8 mouse cellular contexts compared by ENCODE assay signal in genomic region chr7:59230304-59230703, GRCm38 (mm10). TPM values are rescaled to one million over a fixed set of nuclear protein-coding genes. Genes with fewer than 3 reads are reported as not detected.
DNase-seq lines count a peak whose midpoint lies in the region; ATAC-seq and TF ChIP-seq lines count a peak whose summit lies in the region.

No protein-coding gene starts in this region.

- peaks cover 12% of the 10 kb centered on the region for H3K4me1 ChIP-seq in lung, embryonic 16.5 days (replicated peaks; ENCODE audit: control insufficient read depth, insufficient read depth, low read length)
- no peaks in the 10 kb centered on the region; the same call in 1 of the 2 replicates for H3K4me1 ChIP-seq in forebrain, embryonic 11.5 days (replicated peaks; ENCODE audit: control insufficient read depth, insufficient read depth, low read length)
- H3K4me1 ChIP-seq in limb, embryonic 14.5 days (ENCODE audit: control insufficient read depth, insufficient read depth, low read length): 0 out of 2 replicates have a peak, but pooled peaks cover 3% of the 10 kb centered on the region
- peaks cover 7% of the 10 kb centered on the region; the same call in 1 of the 2 replicates for H3K4me1 ChIP-seq in stomach, embryonic 14.5 days (ENCODE audit: control insufficient read depth, insufficient read depth, low read length)

- H3K27ac ChIP-seq in lung, embryonic 16.5 days (ENCODE audit: low read length): no peak overlapping the region
- no peak overlapping the region for H3K27ac ChIP-seq in forebrain, embryonic 11.5 days (ENCODE audit: low read depth, low read length)
- no peak overlapping the region for H3K27ac ChIP-seq in limb, embryonic 14.5 days (replicated peaks; ENCODE audit: low read depth, low read length)
- H3K27ac ChIP-seq in stomach, embryonic 14.5 days (ENCODE audit: low read length): no peak overlapping the region

- 23% methylated on average over 4 of the region's 4 CpGs for WGBS in lung, embryonic 16.5 days
- 69% methylated on average over 4 of the region's 4 CpGs for WGBS in forebrain, embryonic 11.5 days
- WGBS in limb, embryonic 14.5 days: 51% methylated on average over 4 of the region's 4 CpGs
- 44% methylated on average over 4 of the region's 4 CpGs for WGBS in stomach, embryonic 14.5 days

- H3K9me3 ChIP-seq in lung, embryonic 16.5 days (ENCODE audit: control insufficient read depth, low read length): no peaks in the 10 kb centered on the region
- no peaks in the 10 kb centered on the region for H3K9me3 ChIP-seq in forebrain, embryonic 11.5 days (ENCODE audit: control insufficient read depth, low read length)
- H3K9me3 ChIP-seq in limb, embryonic 14.5 days (ENCODE audit: control insufficient read depth, low read length): no peaks in the 10 kb centered on the region
- no peaks in the 10 kb centered on the region for H3K9me3 ChIP-seq in stomach, embryonic 14.5 days (ENCODE audit: control insufficient read depth, low read depth, low read length)

- no peaks in the 10 kb centered on the region for H3K27me3 ChIP-seq in lung, embryonic 16.5 days (ENCODE audit: control insufficient read depth, insufficient read depth, low read depth, low read length)
- H3K27me3 ChIP-seq in forebrain, embryonic 11.5 days (ENCODE audit: control insufficient read depth, insufficient read depth, low read length): no peaks in the 10 kb centered on the region
- no peaks in the 10 kb centered on the region for H3K27me3 ChIP-seq in limb, embryonic 14.5 days (ENCODE audit: control insufficient read depth, insufficient read depth, low read length)
- no peaks in the 10 kb centered on the region for H3K27me3 ChIP-seq in stomach, embryonic 14.5 days (ENCODE audit: control insufficient read depth, insufficient read depth, low read length)

- H3K9ac ChIP-seq in lung, embryonic 16.5 days (ENCODE audit: low read length): no peak overlapping the region
- H3K9ac ChIP-seq in forebrain, embryonic 11.5 days (ENCODE audit: low read length): peak overlapping the region; percentile 45; the same call in 1 of the 2 replicates
- peak overlapping the region; percentile 98 for H3K9ac ChIP-seq in limb, embryonic 14.5 days (ENCODE audit: low read depth, low read length, severe bottlenecking)
- peak overlapping the region; percentile 97 for H3K9ac ChIP-seq in stomach, embryonic 14.5 days (replicated peaks; ENCODE audit: low read depth, low read length)

- no peak for TF ChIP-seq POLR2A in limb, embryonic 14.5 days (IDR thresholded peaks at IDR 0.05; ENCODE audit: borderline replicate concordance, extremely low read depth, insufficient read depth, insufficient read length)

- no peaks in the 10 kb centered on the region for H3K36me3 ChIP-seq in lung, embryonic 16.5 days (ENCODE audit: control insufficient read depth, insufficient read depth, low read length)
- H3K36me3 ChIP-seq in forebrain, embryonic 11.5 days (ENCODE audit: control insufficient read depth, insufficient read depth, low read length): no peaks in the 10 kb centered on the region
- H3K36me3 ChIP-seq in limb, embryonic 14.5 days (ENCODE audit: control insufficient read depth, insufficient read depth, low read length): no peaks in the 10 kb centered on the region
- no peaks in the 10 kb centered on the region for H3K36me3 ChIP-seq in stomach, embryonic 14.5 days (ENCODE audit: control insufficient read depth, insufficient read depth, low read length)

- H3K4me2 ChIP-seq in lung, embryonic 16.5 days (ENCODE audit: low read depth, low read length): peak overlapping the region; percentile 64
- H3K4me2 ChIP-seq in forebrain, embryonic 11.5 days (ENCODE audit: low read depth, low read length, severe bottlenecking): peak overlapping the region; percentile 69; the same call in 1 of the 2 replicates
- peak overlapping the region; percentile 65 for H3K4me2 ChIP-seq in limb, embryonic 14.5 days (replicated peaks; ENCODE audit: low read depth, low read length, severe bottlenecking)
- H3K4me2 ChIP-seq in stomach, embryonic 14.5 days (replicated peaks; ENCODE audit: low read depth, low read length): peak overlapping the region; percentile 70

- ATAC-seq in lung, embryonic 16.5 days (ENCODE audit: low read depth): no peak
- no peak for ATAC-seq in forebrain, embryonic 11.5 days (replicated peaks; ENCODE audit: low FRiP score)
- no peak for ATAC-seq in limb, embryonic 14.5 days (ENCODE audit: low FRiP score, low read depth)
- ATAC-seq in stomach, embryonic 14.5 days (ENCODE audit: insufficient number of reproducible peaks, insufficient read depth, low FRiP score, low read depth): no peak

- H3K4me3 ChIP-seq in lung, embryonic 16.5 days (ENCODE audit: low read length): peak overlapping the region; percentile 24
- H3K4me3 ChIP-seq in forebrain, embryonic 11.5 days (ENCODE audit: low read depth, low read length): peak overlapping the region; percentile 94
- H3K4me3 ChIP-seq in limb, embryonic 14.5 days (replicated peaks; ENCODE audit: low read length): peak overlapping the region; percentile 96
- H3K4me3 ChIP-seq in stomach, embryonic 14.5 days (ENCODE audit: low read depth, low read length): peak overlapping the region; percentile 99

- DNase-seq in lung, postnatal 10 days: no peak
- DNase-seq in forebrain, embryonic 11.5 days (ENCODE audit: low spot score): no peak
- DNase-seq in limb, embryonic 14.5 days (ENCODE audit: low spot score): no peak
- DNase-seq in right cerebral cortex, postnatal 25 days: no peak
- DNase-seq in cerebellum, adult 11 months: no peak
- no peak for DNase-seq in spleen, adult 18-20 months

RNA-seq across cellular contexts. Expression of gene Ube3a, which starts 1.8 kb away (rescaled TPM):
- 95.2 and 108 TPM in 2 replicates for polyA plus RNA-seq in lung, embryonic 16.5 days (2015; fragmentation: Nextera tagmentation; extraction: Ambion mirVana)
- 148 and 159 TPM in 2 replicates for polyA plus RNA-seq in forebrain, embryonic 11.5 days (2014; fragmentation: Nextera tagmentation; extraction: Ambion mirVana)
- polyA plus RNA-seq in limb, embryonic 14.5 days (2012; rRNA removed): 22.0 and 26.2 TPM in 2 replicates
- 135 and 151 TPM in 2 replicates for polyA plus RNA-seq in limb, embryonic 14.5 days (2014; fragmentation: Nextera tagmentation; extraction: Ambion mirVana)
- polyA plus RNA-seq in stomach, embryonic 14.5 days (2014; fragmentation: Nextera tagmentation; extraction: Ambion mirVana): 134 and 148 TPM in 2 replicates

Comparison
In these comparisons a context has a peak if more than half of its experiments do, and no peak if none do; other contexts are left out.
1. H3K4me3 ChIP-seq: peak in every context shown above with its lines; median percentile 99 in stomach, embryonic 14.5 days; 96 in limb, embryonic 14.5 days; 94 in forebrain, embryonic 11.5 days; 24 in lung, embryonic 16.5 days.